Comparison of ENCODE assay signal across 11 mouse cellular contexts in genomic region chr8:124140868-124141431, GRCm38 (mm10).
DNase-seq lines count a peak whose midpoint lies in the region; ATAC-seq lines count a peak whose summit lies in the region.
"Had no signal": no experiment of that assay in that cellular context is flagged by ENCODE, and none has a peak within 500 bp of the region (broad histone marks: within the 10 kb centered on the region; RNA-seq: fewer than 3 reads in every experiment).

No protein-coding gene starts in this region.

- WGBS in kidney, embryonic 16.5 days = 40% methylated on average over 20 of the region's 20 CpGs
- WGBS in forebrain, embryonic 12.5 days = 9% methylated on average over 20 of the region's 20 CpGs
- 27% methylated on average over 20 of the region's 20 CpGs for WGBS in midbrain, embryonic 12.5 days
- WGBS in liver, embryonic 12.5 days (ENCODE audit: insufficient replicate concordance) = 69% methylated on average over 20 of the region's 20 CpGs

- no peak overlapping the region for H3K9ac ChIP-seq in kidney, embryonic 16.5 days (replicated peaks; ENCODE audit: low read length)
- no peak overlapping the region for H3K9ac ChIP-seq in forebrain, embryonic 12.5 days
- H3K9ac ChIP-seq in midbrain, embryonic 12.5 days (replicated peaks) = no peak overlapping the region
- H3K9ac ChIP-seq in liver, embryonic 12.5 days = no peak overlapping the region

- no peak for ATAC-seq in kidney, embryonic 16.5 days (ENCODE audit: low FRiP score, low TSS enrichment)
- peak; percentile 70 for ATAC-seq in forebrain, embryonic 12.5 days (ENCODE audit: low FRiP score)
- ATAC-seq in midbrain, embryonic 12.5 days (ENCODE audit: low FRiP score, low read depth) = peak; percentile 52; the same call in 1 of the 2 replicates
- ATAC-seq in liver, embryonic 12.5 days = no peak

- no peaks in the 10 kb centered on the region for H3K9me3 ChIP-seq in kidney, embryonic 16.5 days (ENCODE audit: low read length)
- no peaks in the 10 kb centered on the region for H3K9me3 ChIP-seq in forebrain, embryonic 12.5 days
- H3K9me3 ChIP-seq in midbrain, embryonic 12.5 days = no peaks in the 10 kb centered on the region
- no peaks in the 10 kb centered on the region for H3K9me3 ChIP-seq in liver, embryonic 12.5 days (replicated peaks)

- no peak overlapping the region for H3K4me3 ChIP-seq in kidney, embryonic 16.5 days (ENCODE audit: low read length)
- H3K4me3 ChIP-seq in forebrain, embryonic 12.5 days (replicated peaks) = no peak overlapping the region
- H3K4me3 ChIP-seq in midbrain, embryonic 12.5 days = no peak overlapping the region
- H3K4me3 ChIP-seq in liver, embryonic 12.5 days = no peak overlapping the region
- H3K4me3 ChIP-seq: erythroblast, embryonic 14.5 days; myocyte had no signal

- H3K36me3 ChIP-seq in kidney, embryonic 16.5 days (ENCODE audit: insufficient read depth, low read length) = no peaks in the 10 kb centered on the region
- no peaks in the 10 kb centered on the region for H3K36me3 ChIP-seq in forebrain, embryonic 12.5 days (replicated peaks)
- H3K36me3 ChIP-seq in midbrain, embryonic 12.5 days = no peaks in the 10 kb centered on the region
- no peaks in the 10 kb centered on the region for H3K36me3 ChIP-seq in liver, embryonic 12.5 days
- H3K36me3 ChIP-seq: G1E had no signal

- intact Hi-C loops in left cerebral cortex, postnatal 14 days (cut with DNase I) = no loop called here

- peaks cover 27% of the 10 kb centered on the region for H3K4me1 ChIP-seq in kidney, embryonic 16.5 days (ENCODE audit: insufficient read depth, low read length)
- peaks cover 43% of the 10 kb centered on the region for H3K4me1 ChIP-seq in forebrain, embryonic 12.5 days
- H3K4me1 ChIP-seq in midbrain, embryonic 12.5 days = peaks cover 31% of the 10 kb centered on the region
- no peaks in the 10 kb centered on the region for H3K4me1 ChIP-seq in liver, embryonic 12.5 days

- H3K4me2 ChIP-seq in kidney, embryonic 16.5 days (replicated peaks; ENCODE audit: low read depth, low read length) = 0 out of 2 replicates have a peak overlapping the region, but pooled peaks have one; percentile 5
- peak overlapping the region; percentile 42 for H3K4me2 ChIP-seq in forebrain, embryonic 12.5 days
- H3K4me2 ChIP-seq in midbrain, embryonic 12.5 days (replicated peaks) = peak overlapping the region; percentile 19
- H3K4me2 ChIP-seq in liver, embryonic 12.5 days = no peak overlapping the region

- H3K27ac ChIP-seq in kidney, embryonic 16.5 days (ENCODE audit: low read length) = no peak overlapping the region; the same call in 1 of the 2 replicates
- H3K27ac ChIP-seq in forebrain, embryonic 12.5 days = peak overlapping the region; percentile 83
- peak overlapping the region; percentile 71 for H3K27ac ChIP-seq in midbrain, embryonic 12.5 days (replicated peaks)
- H3K27ac ChIP-seq in liver, embryonic 12.5 days = no peak overlapping the region

- no peaks in the 10 kb centered on the region for H3K27me3 ChIP-seq in kidney, embryonic 16.5 days (ENCODE audit: insufficient read depth, low read length)
- peaks cover 75% of the 10 kb centered on the region for H3K27me3 ChIP-seq in forebrain, embryonic 12.5 days
- H3K27me3 ChIP-seq in midbrain, embryonic 12.5 days = peaks cover 20% of the 10 kb centered on the region; the same call in 1 of the 2 replicates
- no peaks in the 10 kb centered on the region for H3K27me3 ChIP-seq in liver, embryonic 12.5 days (replicated peaks)

- DNase-seq in kidney, adult 18-20 months = no peak
- DNase-seq in cerebellum, postnatal 36 days = peak; percentile 12 to 25
- no peak for DNase-seq in left cerebral cortex, postnatal 14 days (ENCODE audit: low spot score in 2 of 2)
- DNase-seq in frontal cortex, postnatal 10 days (ENCODE audit: low spot score in 2 of 2) = no peak

Comparison
In these comparisons a context has a peak if more than half of its experiments do, and no peak if none do; other contexts are left out.
1. ATAC-seq: peak in forebrain, embryonic 12.5 days (single experiment) and midbrain, embryonic 12.5 days (single experiment); none in kidney, embryonic 16.5 days (single experiment) and liver, embryonic 12.5 days (single experiment).
2. H3K27ac ChIP-seq: peak in forebrain, embryonic 12.5 days (single experiment) and midbrain, embryonic 12.5 days (single experiment); none in kidney, embryonic 16.5 days (single experiment) and liver, embryonic 12.5 days (single experiment).
3. DNase-seq: peak in cerebellum, postnatal 36 days (2 of 2); none in kidney, adult 18-20 months (single experiment), left cerebral cortex, postnatal 14 days (0 of 2) and frontal cortex, postnatal 10 days (0 of 2).